Mouse (Mus musculus) lung, embryonic 14.5 days (tissue): ENCODE measurements around the gene Heatr5b. TPM values are rescaled to one million over a fixed set of nuclear protein-coding genes. Genes with fewer than 3 reads are reported as not detected.
A peak's percentile ranks its signal among the peaks of the same experiment; 100 is the strongest.

Source experiments
- ATAC-seq: fragments of 200-750 bp; cut with Nextera tagmentation; 2 replicates; pipeline ENCODE4 v1.8.0; 2017; ENCODE audit warnings: mild to moderate bottlenecking, moderate TSS enrichment, moderate library complexity; ENCODE audit not compliant: insufficient read depth
- DNase-seq: peaks from one replicate; pipeline ENCODE4 v3.0.0-alpha.2; 2015
- H3K27ac ChIP-seq: fragments of 300-500 bp; sonication (generic); 2 replicates; pipeline ENCODE4 v1.5.1; 2014; ENCODE audit warnings: low read depth, mild to moderate bottlenecking, moderate library complexity
- H3K27me3 ChIP-seq: fragments of 300-500 bp; sonication (generic); 2 replicates; pipeline ENCODE4 v1.6.1; 2014; ENCODE audit warnings: low read length, control low read depth; ENCODE audit not compliant: insufficient read depth
- H3K36me3 ChIP-seq: fragments of 300-500 bp; sonication (generic); 2 replicates; pipeline ENCODE4 v1.6.1; 2014; ENCODE audit warnings: control low read depth; ENCODE audit not compliant: insufficient read depth
- H3K4me1 ChIP-seq: fragments of 300-500 bp; sonication (generic); 2 replicates; pipeline ENCODE4 v1.6.1; 2014; ENCODE audit warnings: antibody characterized with exemption, control low read depth; ENCODE audit not compliant: insufficient read depth
- H3K4me2 ChIP-seq: fragments of 300-500 bp; sonication (generic); 2 replicates; pipeline ENCODE4 v1.6.1; 2014; ENCODE audit warnings: mild to moderate bottlenecking
- H3K4me3 ChIP-seq: fragments of 300-500 bp; sonication (generic); 2 replicates; pipeline ENCODE4 v1.5.1; 2014; ENCODE audit warnings: low read depth, low read length
- H3K9ac ChIP-seq: fragments of 300-500 bp; sonication (generic); 2 replicates; pipeline ENCODE4 v1.6.1; 2014
- H3K9me3 ChIP-seq: fragments of 300-500 bp; sonication (generic); 2 replicates; pipeline ENCODE4 v1.6.1; 2016; ENCODE audit warnings: low read depth, low read length, control low read depth
- CTCF ChIP-seq: IDR thresholded peaks from 2 replicates; pipeline ENCODE4 v1.5.1; 2016; ENCODE audit warnings: antibody characterized with exemption, low read depth
- WGBS: fragments of 180-500 bp; shearing (Covaris S2); extraction: QIAGEN DNeasy Blood & Tissue Kit; methylation state at CpG from one replicate; pipeline ENCODE4 v1.1.7; 2014; 5-methylcytosine and 5-hydroxymethylcytosine counted together
- polyA plus RNA-seq: library from polyadenylated mRNA; unstranded; fragments of >200 nt; fragmentation: Nextera tagmentation; extraction: Ambion mirVana; gene quantifications from 2 replicates; pipeline ENCODE4 v1.2.1, GENCODE M21; 2014

Heatr5b gene
- polyA plus RNA-seq, 1 experiment from 2014 or later, result 15.0 TPM

DNA sequence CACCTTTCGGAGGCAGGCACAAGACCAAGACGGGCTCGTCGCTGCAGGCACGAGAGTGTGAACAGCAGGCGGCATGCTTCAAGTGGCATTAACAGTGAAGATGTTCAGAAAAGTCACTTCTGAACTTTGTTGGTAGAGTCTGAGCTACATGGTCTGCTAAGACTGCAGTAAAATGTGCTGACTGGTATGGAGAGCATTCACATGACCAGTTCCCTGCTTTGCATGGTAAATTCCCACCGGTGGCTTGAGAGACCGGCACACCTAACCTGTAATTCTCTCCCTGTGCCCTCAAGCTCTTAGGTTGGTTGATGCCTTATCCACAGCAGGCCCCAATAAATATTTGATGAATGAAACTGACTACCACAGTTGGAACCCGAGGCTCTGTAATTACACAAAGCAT, 86.7 kb downstream of the Heatr5b start:
- Histone ChIP-seq H3K27ac (no peak overlapping the region), H3K36me3 (peaks cover 6% of the 10 kb centered on the region; the same call in 1 of the 2 replicates), H3K27me3 (no peaks in the 10 kb centered on the region), H3K4me1 (no peaks in the 10 kb centered on the region), H3K4me2 (no peak overlapping the region), H3K4me3 (no peak overlapping the region), H3K9me3 (no peaks in the 10 kb centered on the region), H3K9ac (no peak overlapping the region)
- no peak for DNase-seq
- no peak for TF ChIP-seq CTCF
- ATAC-seq, result no peak
- 83% methylated on average over 9 of the region's 9 CpGs for WGBS

DNA sequence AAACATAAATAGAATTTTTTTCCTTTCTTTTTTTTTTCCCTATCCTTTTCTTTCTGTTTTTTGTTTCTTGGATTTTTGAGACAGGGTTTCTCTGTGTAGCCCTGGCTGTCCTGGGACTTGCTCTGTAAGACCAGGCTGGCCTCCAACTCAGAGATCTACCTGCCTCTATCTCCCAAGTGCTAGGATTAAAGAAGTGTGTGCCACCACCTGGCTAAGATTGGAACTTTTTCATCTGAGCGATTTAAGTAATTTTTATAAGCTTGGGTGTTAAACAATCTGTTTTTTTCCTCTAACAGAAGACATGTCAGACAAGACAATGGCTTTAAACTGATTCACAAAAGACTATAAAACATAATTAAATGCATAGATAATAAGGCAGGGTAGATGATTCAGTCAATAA, 96.7 kb downstream of the Heatr5b start:
- Histone ChIP-seq H3K27me3 (no peaks in the 10 kb centered on the region), H3K9ac (no peak overlapping the region), H3K9me3 (no peaks in the 10 kb centered on the region), H3K4me2 (no peak overlapping the region), H3K4me1 (0 out of 2 replicates have a peak, but pooled peaks cover 4% of the 10 kb centered on the region), H3K4me3 (no peak overlapping the region), H3K36me3 (no peaks in the 10 kb centered on the region), H3K27ac (no peak overlapping the region)
- ATAC-seq, result no peak
- DNase-seq, result no peak
- WGBS, result 38% methylated on average over 1 of the region's 1 CpGs
- no peak for TF ChIP-seq CTCF

DNA sequence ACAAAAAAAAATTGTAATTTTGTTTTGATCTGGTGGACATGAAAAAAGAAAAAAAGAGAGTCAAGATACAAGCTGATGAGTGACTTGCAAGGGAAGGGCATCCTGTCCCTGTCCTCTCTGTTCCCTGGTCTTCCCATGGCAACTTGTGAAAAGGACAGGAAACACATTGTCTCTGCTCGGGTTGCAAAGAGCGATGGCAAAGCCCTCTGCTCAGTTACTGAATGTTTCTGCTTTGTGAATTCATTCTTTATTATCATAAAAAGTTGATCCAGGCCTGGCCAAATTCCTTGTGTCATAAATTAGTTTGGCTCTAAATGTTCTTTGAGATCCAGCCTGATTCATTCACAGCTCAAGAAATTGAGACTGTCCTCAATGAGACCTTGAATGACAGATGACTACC, 97.4 kb downstream of the Heatr5b start:
- ATAC-seq (no peak), DNase-seq (peak; percentile 31)
- Histone ChIP-seq H3K4me2 (no peak overlapping the region), H3K36me3 (no peaks in the 10 kb centered on the region), H3K27me3 (no peaks in the 10 kb centered on the region), H3K4me3 (no peak overlapping the region), H3K9ac (no peak overlapping the region), H3K9me3 (no peaks in the 10 kb centered on the region), H3K4me1 (0 out of 2 replicates have a peak, but pooled peaks cover 4% of the 10 kb centered on the region), H3K27ac (no peak overlapping the region)
- 45% methylated on average over 2 of the region's 2 CpGs for WGBS
- no peak for TF ChIP-seq CTCF

DNA sequence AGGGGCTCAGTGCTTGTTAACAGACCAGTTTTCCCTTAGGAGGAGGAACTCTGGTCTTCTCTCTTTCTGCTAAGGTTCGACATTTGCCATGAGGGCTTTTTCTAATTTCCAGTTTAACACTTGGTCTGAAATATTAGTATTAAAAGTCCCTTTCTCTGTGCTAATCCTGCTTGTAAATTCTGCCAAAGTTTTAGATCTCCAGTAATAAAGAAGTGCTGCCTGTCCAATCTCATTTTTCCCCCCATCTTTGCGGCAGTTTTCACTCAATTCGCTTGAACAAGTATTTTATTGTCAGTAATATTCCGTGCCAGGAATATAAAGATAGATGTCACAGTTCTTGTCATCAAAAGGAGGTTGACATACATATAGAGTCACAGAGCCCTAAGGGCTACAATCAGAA, 98.1 kb downstream of the Heatr5b start, which contains the start of gene Strn:
TSS of gene Strn (minus strand) at position 101 of the 400 bp plus-strand sequence.
- 38% methylated on average over 4 of the region's 4 CpGs for WGBS
- DNase-seq, result no peak

DNA sequence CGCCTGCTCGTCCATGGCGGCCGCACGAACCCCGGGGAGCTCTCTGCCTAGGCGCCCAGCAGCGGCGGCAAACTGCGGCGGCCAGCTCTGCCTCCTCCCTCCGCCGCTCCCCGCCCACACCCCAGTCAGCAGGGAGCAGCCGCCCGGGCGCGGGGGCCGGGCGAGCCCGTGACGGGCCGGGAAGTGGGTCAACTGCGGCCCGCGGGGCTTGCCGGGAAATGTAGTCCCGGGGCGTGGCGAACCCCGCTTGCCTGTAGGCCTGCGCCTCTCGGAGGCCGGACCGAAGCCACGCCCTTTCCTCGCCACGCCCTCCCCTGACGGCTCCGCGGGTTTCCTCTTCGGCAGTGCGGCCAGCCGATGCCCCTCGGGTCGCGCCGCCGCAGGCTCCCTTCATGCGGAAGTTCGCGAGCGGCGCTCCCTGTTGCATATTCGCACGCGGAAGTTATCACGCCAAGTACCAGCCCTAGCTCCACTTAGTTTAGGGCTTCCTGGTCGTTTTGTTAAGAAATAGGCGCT, 98.6 kb downstream of the Heatr5b start:
- H3K9me3 ChIP-seq, result no peaks in the 10 kb centered on the region
- peak overlapping the region; percentile 87 for H3K4me3 ChIP-seq
- no peak for TF ChIP-seq CTCF
- H3K4me1 ChIP-seq, result 0 out of 2 replicates have a peak, but pooled peaks cover 4% of the 10 kb centered on the region
- DNase-seq, result peak; percentile 99
- H3K27ac ChIP-seq, result peak overlapping the region; percentile 92
- H3K27me3 ChIP-seq, result no peaks in the 10 kb centered on the region
- peak; percentile 98 for ATAC-seq
- peak overlapping the region; percentile 84 for H3K9ac ChIP-seq
- WGBS, result under 1% methylated on average over 48 of the region's 60 CpGs
- H3K36me3 ChIP-seq, result no peaks in the 10 kb centered on the region
- peak overlapping the region; percentile 61 for H3K4me2 ChIP-seq

More for the DNA sequence above, 98.1 kb downstream of the Heatr5b start, which contains the start of gene Strn:
- no peak for ATAC-seq
- TF ChIP-seq CTCF, result no peak
- 0 out of 2 replicates have a peak, but pooled peaks cover 4% of the 10 kb centered on the region for H3K4me1 ChIP-seq
- no peaks in the 10 kb centered on the region for H3K36me3 ChIP-seq
- H3K4me2 ChIP-seq, result peak within 1 kb of the TSS; percentile 61
- peak within 1 kb of the TSS; percentile 84 for H3K9ac ChIP-seq
- H3K4me3 ChIP-seq, result peak within 1 kb of the TSS; percentile 87
- no peaks in the 10 kb centered on the region for H3K9me3 ChIP-seq
- peak within 1 kb of the TSS; percentile 92 for H3K27ac ChIP-seq
- H3K27me3 ChIP-seq, result no peaks in the 10 kb centered on the region

DNA sequence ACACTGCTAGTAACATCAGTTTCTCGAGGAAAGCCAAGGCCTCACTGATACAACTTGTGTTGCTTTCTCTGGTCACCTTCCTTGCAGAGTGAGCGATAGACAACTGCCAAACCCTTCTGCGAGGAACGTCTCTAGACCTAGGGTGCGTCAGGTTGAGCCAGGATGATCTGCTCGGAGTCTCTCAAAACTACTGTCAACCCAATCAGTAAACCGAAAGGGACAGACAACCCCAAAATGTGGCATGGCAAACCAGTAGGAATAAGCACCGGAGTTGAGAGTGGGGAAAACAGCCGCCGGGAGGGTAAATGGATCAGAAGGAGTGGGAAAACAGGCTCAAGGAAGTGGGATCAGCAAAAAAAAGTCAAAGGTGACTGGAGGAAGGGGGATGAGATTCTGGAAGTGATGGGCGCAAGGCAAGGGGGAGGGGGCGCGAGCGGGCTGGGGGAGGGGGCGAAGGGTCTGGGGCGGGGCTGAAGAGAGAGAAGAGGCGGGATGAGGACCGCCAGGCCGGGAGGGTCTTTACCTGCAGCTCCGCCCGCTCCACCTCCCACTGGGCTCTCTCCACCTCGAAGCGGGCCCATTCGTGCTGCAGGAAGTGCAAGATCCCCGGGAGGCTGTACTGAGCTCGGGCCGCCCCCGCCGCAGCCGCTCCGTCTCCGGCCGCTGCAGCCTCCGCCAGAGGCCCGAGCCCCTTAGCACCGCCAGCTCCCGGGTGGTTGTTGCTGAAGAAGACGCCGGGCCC, 99.3 kb downstream of the Heatr5b start:
- Histone ChIP-seq H3K27me3 (no peaks in the 10 kb centered on the region), H3K4me3 (peak overlapping the region; percentile 87), H3K9me3 (no peaks in the 10 kb centered on the region), H3K4me1 (0 out of 2 replicates have a peak, but pooled peaks cover 4% of the 10 kb centered on the region), H3K36me3 (no peaks in the 10 kb centered on the region), H3K27ac (peak overlapping the region; percentile 92), H3K9ac (peak overlapping the region; percentile 84), H3K4me2 (peak overlapping the region; percentile 61)
- no peak for TF ChIP-seq CTCF
- WGBS, result 0% methylated on average over 36 of the region's 39 CpGs
- ATAC-seq (peak; percentile 84), DNase-seq (peak; percentile 30)

DNA sequence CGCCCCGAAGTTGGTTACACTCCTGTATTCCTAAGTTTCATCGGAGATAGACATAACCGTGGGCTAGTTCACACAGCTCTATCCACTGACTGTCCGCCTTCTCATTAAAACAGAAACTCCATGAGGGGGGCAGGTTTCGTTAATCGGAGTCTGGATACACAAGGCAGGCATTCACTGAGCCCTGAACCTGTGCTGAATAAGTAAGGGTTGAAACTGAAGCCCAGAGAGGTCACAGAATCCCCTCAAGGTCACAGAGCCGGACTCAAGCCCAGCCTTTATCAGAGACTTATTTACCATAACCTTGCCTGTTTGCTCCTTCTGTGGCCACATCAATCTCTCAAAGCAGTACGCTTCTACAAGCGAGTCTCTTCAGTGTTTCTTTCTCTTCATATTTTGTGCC, 100.4 kb downstream of the Heatr5b start:
- Histone ChIP-seq H3K4me3 (peak overlapping the region; percentile 87), H3K27me3 (no peaks in the 10 kb centered on the region), H3K27ac (no peak overlapping the region), H3K9ac (peak overlapping the region; percentile 10; the same call in 1 of the 2 replicates), H3K9me3 (no peaks in the 10 kb centered on the region), H3K36me3 (no peaks in the 10 kb centered on the region), H3K4me1 (0 out of 2 replicates have a peak, but pooled peaks cover 4% of the 10 kb centered on the region), H3K4me2 (peak overlapping the region; percentile 61)
- 66% methylated on average over 10 of the region's 10 CpGs for WGBS
- ATAC-seq (no peak), DNase-seq (no peak)
- TF ChIP-seq CTCF, result no peak
